Mouse (Mus musculus): ENCODE data around the gene Cuedc2.
A peak's percentile ranks its signal among the peaks of the same experiment; 100 is the strongest.

Cuedc2 gene

GRCm38 (mm10) chr19:46308706-46309435, 29.6 kb downstream of the Cuedc2 start:
- peak; percentile 82 to 91 for DNase-seq (ENCODE audit: inconsistent age in 2 of 2, low spot score in 1 of 2)

DNA sequence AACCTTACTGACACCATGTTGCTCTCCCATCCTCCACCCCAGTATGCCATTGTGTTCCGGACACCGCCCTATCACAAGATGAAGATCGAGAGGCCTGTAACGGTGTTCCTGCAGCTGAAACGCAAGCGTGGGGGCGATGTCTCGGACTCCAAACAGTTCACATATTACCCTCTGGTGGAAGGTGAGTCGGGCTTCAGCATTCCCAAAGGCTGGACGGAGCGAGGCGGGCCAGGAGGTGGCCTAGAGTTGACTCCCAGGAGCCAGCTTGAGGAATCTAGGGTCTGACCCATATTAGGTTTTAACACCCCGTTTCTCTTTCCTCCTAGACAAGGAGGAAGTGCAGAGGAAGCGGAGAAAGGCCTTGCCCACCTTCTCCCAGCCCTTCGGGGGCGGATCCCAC, 30.2 kb downstream of the Cuedc2 start:
- peak in 1 of 2 experiments; percentile 11 for DNase-seq (ENCODE audit: inconsistent age in 2 of 2, low spot score in 1 of 2)

- peak; percentile 9 to 34 for DNase-seq (ENCODE audit: inconsistent age in 2 of 2, low spot score in 1 of 2)
Observed at GRCm38 (mm10) chr19:46307781-46308180, 30.7 kb downstream of the Cuedc2 start.

DNA sequence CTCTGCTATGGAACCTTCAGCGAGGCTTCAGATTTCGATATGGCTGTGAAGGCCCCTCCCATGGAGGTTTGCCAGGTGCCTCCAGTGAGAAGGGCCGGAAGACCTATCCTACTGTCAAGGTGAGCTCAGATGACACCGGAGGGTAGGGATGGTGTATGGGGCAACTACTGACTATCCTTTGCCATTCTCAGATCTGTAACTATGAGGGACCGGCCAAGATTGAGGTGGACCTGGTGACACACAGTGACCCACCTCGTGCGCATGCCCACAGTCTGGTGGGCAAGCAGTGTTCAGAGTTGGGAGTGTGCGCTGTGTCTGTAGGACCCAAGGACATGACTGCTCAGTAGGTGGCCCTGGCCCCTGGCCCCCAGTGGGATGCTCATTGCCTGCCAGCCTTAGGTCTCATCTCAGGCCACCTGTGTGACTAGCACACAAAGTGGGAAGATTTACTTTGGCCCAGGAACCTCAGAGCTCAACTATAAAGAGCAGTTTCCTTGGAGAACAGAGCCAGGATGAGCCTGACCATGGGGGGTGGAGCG, 31.7 kb downstream of the Cuedc2 start:
- DNase-seq (ENCODE audit: inconsistent age in 2 of 2, low spot score in 1 of 2), result peak; percentile 23 to 28

- peak in 1 of 2 experiments; percentile 18 for DNase-seq (ENCODE audit: inconsistent age in 2 of 2, low spot score in 1 of 2)
Observed at GRCm38 (mm10) chr19:46306268-46306610, 32.3 kb downstream of the Cuedc2 start.

DNA sequence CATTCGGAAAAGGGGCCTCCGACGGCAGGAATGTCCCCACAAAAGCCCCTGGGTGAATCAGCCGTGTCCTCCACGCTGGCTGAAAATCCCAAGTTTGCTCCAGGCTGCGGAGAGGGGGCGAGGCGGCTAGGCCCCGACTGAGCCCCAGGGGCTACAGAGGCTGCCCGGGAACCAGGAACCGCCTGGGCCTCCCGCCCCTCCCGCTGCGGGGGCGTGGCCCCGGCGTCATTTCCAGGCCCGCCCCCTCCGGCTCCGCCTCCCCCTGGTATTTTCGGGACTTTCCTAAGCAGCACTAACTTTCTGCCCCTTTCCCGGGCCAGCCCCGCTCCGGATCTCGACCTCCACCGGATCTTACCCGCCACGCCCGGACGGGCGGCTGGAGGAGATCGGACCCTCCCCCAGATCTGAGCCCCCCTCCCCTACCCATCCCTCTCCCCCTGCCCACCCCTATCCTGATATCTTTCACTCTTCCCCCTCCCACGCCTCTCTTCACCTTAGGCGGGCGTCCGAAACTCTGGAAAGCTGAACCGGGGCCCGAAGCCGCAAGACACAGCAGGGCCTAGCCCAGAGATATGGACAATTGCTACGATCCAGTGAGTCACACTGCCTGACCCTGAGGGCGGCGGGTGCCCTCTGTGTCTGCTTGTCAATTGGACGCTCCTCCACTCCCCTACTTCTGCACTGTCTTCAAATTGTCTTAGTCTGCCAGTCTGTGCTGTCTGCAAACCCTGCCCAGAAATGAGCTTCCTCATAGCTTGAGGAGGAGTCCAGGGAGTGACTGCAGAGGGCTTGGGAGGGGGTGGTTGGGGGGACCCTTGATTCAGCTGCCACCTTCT, 32.9 kb downstream of the Cuedc2 start:
- DNase-seq (ENCODE audit: inconsistent age in 2 of 2, low spot score in 1 of 2), result peak; percentile 92 to 97

GRCm38 (mm10) chr19:46304908-46305333, 33.6 kb downstream of the Cuedc2 start:
- no peak for DNase-seq (ENCODE audit: inconsistent age in 2 of 2, low spot score in 1 of 2)

DNA sequence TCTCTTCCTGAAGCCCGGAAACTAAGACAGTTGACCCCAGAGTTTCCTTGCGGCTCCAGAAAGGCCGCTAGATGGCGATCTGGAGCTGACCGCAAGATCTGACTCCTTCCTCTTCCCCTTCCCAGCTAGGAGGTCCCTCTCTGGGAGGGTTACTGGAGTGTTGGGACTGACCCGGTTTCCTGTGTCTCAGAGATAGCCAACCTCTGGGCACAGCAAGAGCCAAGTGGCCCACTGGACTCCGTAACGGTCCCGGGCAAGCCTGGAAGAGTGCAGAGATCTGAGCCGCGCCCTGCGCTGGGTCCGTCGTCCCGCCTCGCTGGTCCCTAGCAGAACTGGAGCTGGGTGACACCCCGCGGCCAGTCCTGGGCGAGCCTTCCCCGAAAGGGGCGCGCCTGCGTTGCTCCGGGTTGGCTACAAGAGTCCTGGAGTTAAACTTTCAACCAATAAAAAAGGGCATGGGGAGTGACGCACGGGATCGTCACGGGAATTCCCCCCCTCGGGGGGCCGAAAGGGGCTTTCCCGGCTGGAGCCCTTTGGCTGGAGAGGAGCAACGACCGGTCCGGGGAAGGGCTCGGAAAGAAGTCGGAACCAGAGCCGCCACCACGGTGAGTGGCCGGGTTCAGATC, 34.2 kb downstream of the Cuedc2 start, which contains the start of gene Nfkb2:
Gene Nfkb2 (plus strand): TSS at position 105 of the 626 bp plus-strand sequence.
- peak; percentile 97 to 99 for DNase-seq (ENCODE audit: inconsistent age in 2 of 2, low spot score in 1 of 2)

DNA sequence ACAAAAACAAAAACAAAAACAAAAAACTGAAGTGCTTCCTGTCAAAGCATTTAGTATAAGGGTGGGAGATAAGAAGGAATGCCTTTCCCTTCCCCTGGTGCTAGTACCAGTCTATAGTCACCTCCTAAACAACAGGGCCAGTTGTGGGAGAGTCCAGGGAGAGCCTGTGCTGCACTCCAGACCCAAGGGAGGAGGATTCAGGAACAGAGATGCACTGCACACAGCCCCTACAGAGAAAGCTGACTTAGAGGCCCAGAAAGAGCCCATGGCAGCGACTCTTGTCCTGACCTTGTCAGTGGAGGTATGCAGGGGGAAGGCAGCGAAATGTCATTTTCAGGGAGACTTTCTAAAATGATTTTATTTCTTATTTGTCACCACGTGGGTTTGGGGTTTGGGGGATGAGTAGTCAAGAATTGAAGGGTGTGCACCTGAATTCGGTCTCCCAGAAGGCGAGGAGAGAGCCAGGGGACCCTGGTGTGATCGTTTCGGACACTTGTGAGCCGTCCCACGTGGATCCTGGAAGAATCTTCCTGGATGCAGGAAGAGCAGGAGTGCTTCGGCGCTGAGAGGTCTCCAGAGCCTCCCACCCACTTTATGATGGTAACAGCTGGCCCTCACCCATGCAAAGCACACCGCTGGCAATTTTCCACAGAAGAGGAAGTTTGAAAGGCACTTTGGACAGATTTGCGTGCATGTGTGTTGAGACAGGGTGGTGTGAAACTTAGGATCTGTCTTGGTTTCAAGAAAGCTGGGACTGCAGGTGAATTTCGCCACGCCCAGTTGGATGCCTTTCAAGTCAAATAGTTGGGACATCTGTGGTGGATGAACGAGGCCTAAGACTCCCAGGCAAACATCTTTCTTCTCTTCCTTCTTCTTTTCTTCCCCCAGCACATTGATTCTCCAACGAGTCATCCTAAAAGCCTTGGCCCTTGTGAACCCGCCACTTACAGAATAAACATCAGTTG, 35.0 kb downstream of the Cuedc2 start:
- DNase-seq (ENCODE audit: inconsistent age in 2 of 2, low spot score in 1 of 2), result peak; percentile 22 to 25

- DNase-seq (ENCODE audit: inconsistent age in 2 of 2, low spot score in 1 of 2), result peak in 1 of 2 experiments; percentile 3
Observed at GRCm38 (mm10) chr19:46302551-46302950, 36.0 kb downstream of the Cuedc2 start.

DNA sequence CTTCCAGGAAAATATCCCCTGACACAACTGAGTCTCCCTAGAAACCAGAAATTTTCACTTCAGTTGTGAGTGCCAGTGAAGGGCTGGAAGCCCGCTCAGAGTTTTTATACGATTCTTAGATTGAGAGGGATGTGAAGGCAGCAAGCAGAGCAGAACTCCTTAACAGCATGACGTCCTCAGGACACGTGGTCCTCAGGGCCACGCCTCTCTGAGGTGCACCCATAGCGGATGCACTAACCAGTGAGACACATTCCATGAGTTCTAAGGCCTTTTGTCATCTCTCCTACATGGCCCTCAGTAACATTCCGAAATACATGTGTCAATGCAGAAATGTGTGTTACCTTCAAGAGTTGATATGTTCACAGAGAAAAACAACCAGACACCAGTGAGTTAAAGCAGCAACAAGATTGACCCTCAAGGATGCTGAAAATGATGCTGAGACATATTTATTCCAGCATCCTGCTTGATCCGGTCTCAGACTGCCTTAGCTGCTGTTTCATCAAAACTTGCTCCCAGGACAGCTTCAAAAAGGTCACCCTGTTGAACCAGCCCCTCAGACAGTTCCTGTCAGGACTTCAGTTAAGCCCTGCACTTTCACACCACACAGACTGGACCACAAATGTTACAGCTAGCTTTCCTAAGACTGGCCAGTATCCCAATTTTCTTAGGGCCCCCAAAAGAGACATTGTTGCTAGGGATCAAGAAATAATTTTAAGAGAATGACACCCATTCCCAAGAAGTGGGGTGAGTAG, 38.0 kb downstream of the Cuedc2 start:
- DNase-seq (ENCODE audit: inconsistent age in 2 of 2, low spot score in 1 of 2), result peak in 1 of 2 experiments; percentile 2

DNA sequence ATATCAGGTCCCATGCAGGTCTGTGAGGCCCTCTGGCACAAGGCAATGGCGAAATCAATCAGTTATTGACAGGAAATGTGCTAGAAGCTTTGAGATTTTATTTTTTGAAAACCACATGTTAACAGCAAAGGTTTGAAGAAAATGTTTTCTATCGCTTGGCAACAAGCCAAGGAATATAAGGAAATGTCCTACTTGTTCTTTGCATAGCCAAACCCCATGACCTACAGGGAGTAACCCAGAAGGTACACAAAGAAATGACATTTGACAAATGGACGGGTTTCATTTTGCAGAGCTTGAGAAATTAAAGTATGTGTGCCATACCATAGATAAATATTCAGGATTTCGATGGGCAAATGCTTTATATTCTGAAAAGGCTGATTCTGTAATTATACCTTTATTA, 41.6 kb downstream of the Cuedc2 start:
- no peak for DNase-seq (ENCODE audit: inconsistent age in 2 of 2, low spot score in 1 of 2)

DNA sequence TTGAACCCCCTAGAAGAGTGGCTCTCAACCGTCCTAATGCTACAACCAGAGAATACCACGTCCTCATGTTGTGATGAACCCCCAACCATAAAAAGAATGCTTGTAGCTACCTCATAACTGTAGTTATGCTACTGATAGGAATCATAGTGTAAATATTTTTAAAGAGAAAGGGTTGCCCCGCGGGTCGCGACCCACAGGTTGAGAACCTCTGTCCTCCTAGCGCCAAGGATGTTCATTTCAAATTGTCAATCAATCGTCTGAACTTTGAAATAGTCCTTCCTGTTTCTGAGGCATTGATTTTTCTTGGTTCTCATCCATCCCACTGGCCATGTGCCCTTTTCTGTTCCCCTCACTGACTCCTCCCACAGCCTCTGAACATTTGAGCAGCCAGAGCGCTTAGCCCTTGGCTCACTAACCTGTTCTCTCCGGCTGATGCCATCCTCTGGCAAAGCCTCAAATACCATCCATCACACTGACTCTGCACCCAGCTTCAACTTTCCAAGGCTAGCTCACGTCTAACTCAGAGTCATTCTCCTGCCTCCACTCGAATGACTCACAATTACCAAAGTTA, 47.9 kb downstream of the Cuedc2 start:
- DNase-seq (ENCODE audit: inconsistent age in 2 of 2, low spot score in 1 of 2), result peak; percentile 18 to 60

DNA sequence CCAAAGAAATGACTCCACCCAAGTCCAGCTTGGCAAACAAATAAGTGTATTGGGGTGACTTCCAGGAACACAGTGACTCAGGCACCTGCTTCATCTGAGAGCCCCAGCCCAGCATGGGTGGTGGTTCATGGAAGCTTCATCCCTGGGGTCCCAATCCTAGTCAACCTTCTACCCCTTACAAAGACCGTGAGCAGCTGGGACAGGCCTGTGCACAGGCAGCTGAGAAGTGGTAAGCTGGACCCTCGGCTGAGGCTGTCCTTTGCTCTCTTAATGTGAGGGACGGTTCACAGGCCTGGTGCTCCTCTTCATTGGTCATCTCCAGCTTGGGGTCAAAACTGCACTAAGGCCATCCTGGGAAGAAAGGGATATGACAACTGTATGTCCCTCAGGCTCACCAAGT, 50.9 kb downstream of the Cuedc2 start:
- no peak for DNase-seq (ENCODE audit: inconsistent age in 2 of 2, low spot score in 1 of 2)

DNA sequence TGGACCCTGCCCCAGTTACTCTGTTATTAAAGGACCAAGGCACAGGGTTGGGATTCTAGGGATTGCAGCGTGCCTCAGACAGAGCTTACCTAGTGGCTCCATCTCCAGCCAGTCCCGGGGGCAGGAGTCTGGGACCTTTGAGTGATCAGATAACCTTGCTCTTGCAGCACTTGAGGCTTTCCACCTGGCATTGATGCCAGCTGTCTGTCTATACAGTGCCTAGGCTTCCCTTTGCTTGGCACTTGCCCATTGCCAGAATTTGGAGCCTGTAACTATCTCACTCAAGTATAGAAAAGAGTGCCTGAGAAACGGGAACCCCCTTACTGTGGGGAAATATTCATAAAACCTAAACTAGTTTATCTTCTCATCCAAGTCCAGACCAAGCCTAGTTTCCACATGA, 51.6 kb downstream of the Cuedc2 start:
- DNase-seq (ENCODE audit: inconsistent age in 2 of 2, low spot score in 1 of 2), result no peak

- no peak for DNase-seq (ENCODE audit: inconsistent age in 2 of 2, low spot score in 1 of 2)
Observed at GRCm38 (mm10) chr19:46286047-46286446, 52.5 kb downstream of the Cuedc2 start.

DNA sequence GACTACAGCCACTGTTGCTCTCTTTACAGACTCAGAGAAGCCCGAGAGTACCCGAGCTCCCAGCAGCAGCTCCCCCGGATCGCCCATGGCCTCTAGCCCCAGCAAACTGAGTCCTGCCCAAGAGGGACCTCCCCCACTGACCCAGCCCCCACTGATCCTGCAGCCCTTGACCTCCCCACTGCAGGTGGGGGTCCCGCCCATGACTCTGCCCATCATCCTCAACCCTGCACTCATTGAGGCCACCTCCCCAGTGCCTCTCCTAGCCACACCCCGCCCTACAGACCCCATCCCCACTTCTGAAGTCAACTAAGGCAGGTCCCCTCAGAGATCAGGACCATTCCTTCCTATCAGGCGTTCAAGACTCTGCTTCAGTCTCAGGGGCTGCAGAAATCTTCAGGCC, 52.9 kb downstream of the Cuedc2 start:
- no peak for DNase-seq (ENCODE audit: inconsistent age in 2 of 2, low spot score in 1 of 2)

DNA sequence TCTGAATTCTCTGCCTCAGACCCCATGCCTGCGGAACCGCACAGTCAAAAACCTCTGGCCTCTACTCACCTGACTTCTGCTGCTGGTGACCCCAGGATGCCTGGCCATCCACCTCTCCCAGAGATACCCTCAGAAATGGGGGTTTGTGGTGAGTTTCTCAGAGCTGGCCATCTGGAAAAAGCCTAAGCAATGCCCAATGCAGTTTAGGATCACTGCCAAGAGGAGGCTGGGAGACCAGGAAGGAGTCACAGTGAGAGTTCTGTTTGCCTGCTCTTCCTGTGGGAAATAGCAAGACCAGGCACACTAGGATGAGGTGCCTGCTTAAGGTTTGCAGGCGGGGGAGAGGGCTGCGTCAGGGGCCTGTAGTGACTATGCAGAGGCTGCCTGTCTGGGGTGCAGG, 53.8 kb downstream of the Cuedc2 start:
- DNase-seq (ENCODE audit: inconsistent age in 2 of 2, low spot score in 1 of 2), result no peak

All from adrenal gland, adult (tissue).